Mouse (Mus musculus) heart, embryonic 14.5 days (tissue): ENCODE measurements around the gene Adcy2. TPM values are rescaled to one million over a fixed set of nuclear protein-coding genes. Genes with fewer than 3 reads are reported as not detected.

Experiments
- ATAC-seq: fragments of 200-750 bp; cut with Nextera tagmentation; 2 replicates; pipeline ENCODE4 v1.8.0; 2017; ENCODE audit warnings: low read depth, moderate TSS enrichment; ENCODE audit not compliant: insufficient number of reproducible peaks, insufficient read depth, low FRiP score
- H3K27ac ChIP-seq, 2 experiments: fragments of 200-500 bp in 1 of 2; fragments of 300-500 bp in 1 of 2; sonication (generic) in 1 of 2; replicated peaks in 1 of 2; 2 replicates each; pipeline ENCODE4 v1.5.1; 2012 to 2014; ENCODE audit warnings: low read depth in 2 of 2, low read length in 2 of 2, control low read depth in 1 of 2, mild to moderate bottlenecking in 1 of 2, mixed read lengths in 1 of 2; ENCODE audit not compliant: control insufficient read depth in 1 of 2, insufficient read depth in 1 of 2
- H3K27me3 ChIP-seq: fragments of 300-500 bp; sonication (generic); 2 replicates; pipeline ENCODE4 v1.6.1; 2014; ENCODE audit warnings: mild to moderate bottlenecking, low read length, control low read depth; ENCODE audit not compliant: control insufficient read depth, insufficient read depth
- H3K36me3 ChIP-seq: fragments of 300-500 bp; sonication (generic); 2 replicates; pipeline ENCODE4 v1.6.1; 2014; ENCODE audit warnings: mild to moderate bottlenecking, control low read depth, low read length, mixed read lengths; ENCODE audit not compliant: control insufficient read depth, insufficient read depth
- H3K4me1 ChIP-seq, 2 experiments: fragments of 200-500 bp in 1 of 2; fragments of 300-500 bp in 1 of 2; sonication (generic) in 1 of 2; 2 replicates each; pipeline ENCODE4 v1.6.1; 2012 to 2014; ENCODE audit warnings: low read length in 2 of 2, control low read depth in 1 of 2, mixed read lengths in 1 of 2; ENCODE audit not compliant: control insufficient read depth in 2 of 2, insufficient read depth in 2 of 2
- H3K4me2 ChIP-seq: fragments of 300-500 bp; sonication (generic); 2 replicates; pipeline ENCODE4 v1.6.1; 2014; ENCODE audit warnings: mild to moderate bottlenecking, low read length
- H3K4me3 ChIP-seq, 2 experiments: fragments of 200-500 bp in 1 of 2; fragments of 300-500 bp in 1 of 2; sonication (generic) in 1 of 2; 2 replicates each; pipeline ENCODE4 v1.5.1; 2012 to 2014; ENCODE audit warnings: low read length in 2 of 2, mild to moderate bottlenecking in 2 of 2, control low read depth in 1 of 2, low read depth in 1 of 2, moderate library complexity in 1 of 2; ENCODE audit not compliant: control insufficient read depth in 1 of 2, insufficient read depth in 1 of 2
- H3K9ac ChIP-seq: fragments of 300-500 bp; sonication (generic); 2 replicates; pipeline ENCODE4 v1.6.1; 2014; ENCODE audit warnings: mild to moderate bottlenecking, low read length
- H3K9me3 ChIP-seq: fragments of 300-500 bp; sonication (generic); 2 replicates; pipeline ENCODE4 v1.6.1; 2016; ENCODE audit warnings: low read length, control low read depth; ENCODE audit not compliant: control insufficient read depth
- WGBS: fragments of 180-500 bp; shearing (Covaris S2); extraction: QIAGEN DNeasy Blood & Tissue Kit; methylation state at CpG from one replicate; pipeline ENCODE4 v1.1.7; 2014; 5-methylcytosine and 5-hydroxymethylcytosine counted together
- polyA plus RNA-seq: library from polyadenylated mRNA; unstranded; fragments of >200 nt; fragmentation: Nextera tagmentation; extraction: Ambion mirVana; gene quantifications from 2 replicates; pipeline ENCODE4 v1.2.1, GENCODE M21; 2014

The Adcy2 gene
- polyA plus RNA-seq, 1 experiment from 2014 or later: 0.89 TPM

GRCm38 (mm10) chr13:68572247-68572646 is 427.1 kb downstream of the Adcy2 start:
- H3K36me3 ChIP-seq: peaks cover 75% of the 10 kb centered on the region
- H3K4me1 ChIP-seq: peaks cover 14 to 25% of the 10 kb centered on the region in 2 experiments
- ATAC-seq: peak; percentile 87
- WGBS: 32% methylated on average over 19 of the region's 19 CpGs
- H3K9ac ChIP-seq: no peak overlapping the region
- peak overlapping the region; percentile 88 to 93 for H3K27ac ChIP-seq
- peak overlapping the region; percentile 42 for H3K4me2 ChIP-seq
- no peaks in the 10 kb centered on the region for H3K27me3 ChIP-seq
- no peaks in the 10 kb centered on the region for H3K9me3 ChIP-seq
- no peak overlapping the region for H3K4me3 ChIP-seq
